Mouse (Mus musculus): Measurements from ENCODE around the gene Nup188.

GRCm38 (mm10) chr2:30328791-30329190, 42.6 kb downstream of the Nup188 start:
- TF ChIP-seq CTCF (IDR thresholded peaks at IDR 0.05; ENCODE audit: extremely low read depth, insufficient read depth, low read length) (no peak), POLR2A (IDR thresholded peaks at IDR 0.05; ENCODE audit: extremely low read depth, insufficient read depth, low read length) (no peak)
